Mouse (Mus musculus) A20 (cell line): ENCODE results near the gene Il2ra.

Experiments used
- DNase-seq: peaks from one replicate; pipeline ENCODE4 v3.0.0-alpha.2; 2011; ENCODE audit warnings: low read depth, low spot score

Il2ra gene

DNA sequence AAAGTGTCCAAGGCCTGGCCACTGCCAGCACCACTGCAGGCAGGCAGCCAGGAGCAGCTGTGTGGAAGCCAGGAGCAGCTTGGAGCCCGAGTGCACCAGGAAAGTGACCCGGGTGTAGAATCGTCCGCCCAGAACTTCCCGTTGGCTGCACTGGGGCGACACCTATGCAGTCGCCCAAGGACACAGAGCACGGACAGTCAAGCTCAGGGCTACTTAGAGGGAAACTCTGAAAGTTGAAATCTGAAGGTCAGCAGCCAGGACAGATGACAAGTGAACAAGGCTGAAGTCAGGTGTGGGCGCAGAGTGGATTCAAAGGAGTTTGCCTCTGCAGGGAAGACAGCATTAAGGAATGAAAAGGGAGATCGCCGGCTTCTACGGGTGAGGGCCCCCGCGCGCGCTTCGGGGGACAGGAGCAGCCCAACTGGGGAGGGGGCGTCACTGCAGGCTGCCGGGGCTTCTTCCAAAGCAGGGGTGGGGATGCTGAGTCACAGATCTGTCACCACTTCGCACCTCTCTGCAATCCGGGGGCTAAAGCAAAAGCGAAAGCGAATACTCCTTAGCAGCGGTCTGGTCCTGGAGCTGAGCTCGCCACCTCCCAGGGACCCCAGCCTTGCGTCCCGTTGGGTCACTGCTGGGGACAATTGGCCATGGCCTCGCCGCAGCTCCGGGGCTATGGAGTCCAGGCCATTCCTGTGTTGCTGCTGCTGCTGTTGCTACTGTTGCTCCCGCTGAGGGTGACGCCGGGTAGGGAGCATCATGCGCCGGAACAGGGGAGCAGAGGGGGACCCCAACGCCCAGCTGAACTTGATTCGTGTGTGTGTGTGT is 62.8 kb downstream of the Il2ra start, which contains the start of gene Il15ra:
TSS of gene Il15ra (plus strand) at position 90 of the 825 bp plus-strand sequence.
- DNase-seq = peak; percentile 77

DNA sequence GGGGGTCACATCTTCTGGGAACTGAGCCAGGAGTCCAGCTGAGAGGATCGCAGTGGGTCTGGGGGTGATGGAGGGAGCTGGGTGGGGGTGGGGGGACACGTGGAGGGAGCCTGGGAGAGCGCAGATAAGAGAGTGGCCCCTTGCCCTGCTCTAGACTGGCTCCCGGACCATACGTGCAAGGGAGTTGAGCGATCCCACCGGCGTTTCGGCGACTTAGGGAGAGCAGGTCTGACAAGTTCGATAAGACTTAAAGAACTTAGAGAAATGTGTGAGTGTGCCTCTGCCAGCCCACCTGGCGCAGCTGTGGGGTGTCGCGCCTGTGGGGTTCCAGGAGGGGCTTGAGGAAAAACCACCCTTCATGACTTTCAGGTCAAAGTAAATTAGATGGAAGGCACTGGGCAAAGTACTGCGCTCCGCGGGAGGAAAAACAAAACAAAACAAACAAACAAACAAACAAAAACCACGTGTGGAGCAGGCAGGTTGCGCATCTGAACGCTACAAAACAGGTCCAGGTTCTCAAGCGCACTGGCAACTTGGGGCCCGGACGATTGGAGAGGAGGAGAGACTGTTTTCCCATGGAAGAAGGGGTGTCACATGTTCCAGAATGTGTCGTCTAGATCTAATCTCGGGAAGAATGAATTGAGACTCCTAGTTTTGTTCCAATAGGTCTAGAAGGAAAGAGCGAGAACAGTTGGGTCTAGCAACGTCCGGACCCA is 63.6 kb downstream of the Il2ra start:
- no peak for DNase-seq

DNA sequence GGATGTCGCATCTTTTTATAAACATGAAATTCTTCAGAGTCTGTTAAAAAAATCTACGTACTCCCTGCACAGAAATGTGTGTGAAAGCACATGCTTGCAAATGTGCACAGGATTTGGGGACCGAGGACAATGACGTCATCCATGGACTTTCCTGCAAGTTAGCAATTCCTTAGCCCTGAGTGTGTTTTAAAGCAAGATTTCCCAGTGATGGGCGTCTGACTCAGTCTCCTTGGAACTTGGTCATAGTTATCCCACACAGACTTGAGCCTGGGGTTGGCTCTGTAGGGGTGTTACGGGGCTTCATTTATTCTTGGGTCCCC is 64.1 kb downstream of the Il2ra start:
- DNase-seq = peak; percentile 8

DNA sequence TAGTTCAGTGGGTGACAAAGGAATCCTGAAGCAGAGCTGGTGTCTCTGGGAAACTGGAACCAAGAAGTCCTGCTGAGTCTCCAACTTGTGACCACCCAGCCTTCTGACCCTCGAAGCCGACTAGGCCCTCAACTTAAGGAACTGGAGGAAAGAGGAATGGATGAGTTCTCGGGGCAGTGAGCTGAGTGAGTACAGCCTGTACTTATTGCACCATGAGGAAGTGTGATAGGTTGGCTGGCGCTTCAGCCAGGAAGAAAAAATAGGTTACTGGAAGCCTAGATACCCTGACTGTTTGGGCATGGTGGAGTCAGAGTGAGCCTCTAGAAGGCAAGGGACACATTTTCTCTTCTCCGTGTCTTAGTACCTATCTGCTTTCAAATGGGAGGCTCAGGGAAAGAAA is 65.9 kb downstream of the Il2ra start:
- DNase-seq = no peak

DNA sequence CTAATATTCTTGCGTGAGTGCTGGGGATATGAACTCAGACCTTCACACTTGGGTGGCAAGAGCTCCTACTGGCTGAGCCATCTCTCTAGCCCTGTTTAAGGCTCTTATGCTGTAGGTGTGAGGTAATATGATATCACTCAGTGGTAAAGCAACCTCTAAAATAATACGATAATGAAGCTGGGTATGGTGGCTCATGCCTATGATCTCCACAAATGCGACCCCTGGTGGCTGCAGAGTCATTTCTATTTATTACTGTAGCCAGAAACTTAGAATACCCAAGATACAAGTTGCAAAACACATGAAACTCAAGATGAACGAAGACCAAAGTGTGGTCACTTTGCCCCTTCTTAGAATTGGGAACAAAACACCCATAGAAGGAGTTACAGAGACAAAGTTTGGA is 67.5 kb downstream of the Il2ra start:
- peak; percentile 65 for DNase-seq

DNA sequence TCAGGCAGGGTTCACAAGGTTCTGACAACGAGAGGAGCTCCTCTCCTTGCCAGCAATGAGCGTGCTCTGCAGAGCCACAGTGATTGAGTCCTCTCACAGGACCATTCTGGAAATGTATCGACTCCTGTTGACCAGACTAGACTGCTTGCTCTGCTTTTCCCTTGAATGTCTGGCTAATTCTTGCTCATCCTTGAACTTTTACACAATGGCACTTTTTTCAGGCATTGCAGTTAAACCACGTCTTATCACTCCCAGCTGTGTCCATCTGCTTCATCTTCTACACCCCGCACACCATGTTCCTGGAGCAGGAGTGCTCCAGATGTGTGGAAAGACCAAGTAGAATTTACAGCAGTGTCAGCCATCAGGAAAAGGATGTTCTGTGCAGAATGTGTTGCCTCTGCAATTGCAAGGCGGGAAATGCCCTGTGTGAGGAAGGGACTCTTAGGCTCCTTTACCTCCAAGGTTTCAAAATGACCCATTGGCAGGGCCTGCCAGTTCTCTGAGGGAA is 69.9 kb downstream of the Il2ra start:
- no peak for DNase-seq

DNA sequence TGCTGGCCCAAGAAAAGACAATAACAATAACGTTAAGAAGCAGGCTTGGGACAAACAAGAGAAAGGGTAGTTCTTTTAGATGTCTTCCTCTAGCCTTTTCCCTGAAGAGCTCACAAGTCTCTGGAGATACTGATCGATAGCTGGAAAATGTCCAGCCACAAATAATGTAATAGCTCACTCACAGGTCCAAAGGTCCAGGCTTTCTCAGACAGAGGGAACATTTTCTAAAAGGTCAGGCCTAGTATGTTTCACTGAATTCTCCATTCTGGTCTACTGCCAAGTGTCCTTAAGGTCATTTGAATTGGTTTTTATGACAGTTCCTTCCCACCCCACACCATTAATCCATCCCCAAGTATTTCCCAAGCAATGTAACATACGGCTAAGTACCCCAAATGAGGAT is 70.4 kb downstream of the Il2ra start:
- no peak for DNase-seq

DNA sequence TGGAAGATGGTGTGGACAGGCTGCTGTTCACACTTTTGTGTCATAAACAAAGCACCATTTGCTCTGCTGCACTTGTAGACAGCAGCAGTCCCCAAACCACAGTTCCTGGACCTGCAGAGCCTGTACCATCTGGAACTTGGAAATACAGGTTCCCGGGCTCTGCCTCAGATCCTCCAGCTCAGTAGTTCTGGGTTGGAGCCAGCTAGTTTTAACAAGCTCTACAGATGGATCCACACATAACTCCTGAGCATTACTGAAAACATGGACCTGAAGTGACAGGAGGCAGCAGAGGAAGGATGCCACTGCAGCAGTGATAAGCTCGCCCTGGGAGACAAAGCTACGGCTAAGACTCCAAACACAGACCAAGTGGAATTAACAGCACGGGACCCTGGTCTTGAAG is 71.9 kb downstream of the Il2ra start:
- no peak for DNase-seq

DNA sequence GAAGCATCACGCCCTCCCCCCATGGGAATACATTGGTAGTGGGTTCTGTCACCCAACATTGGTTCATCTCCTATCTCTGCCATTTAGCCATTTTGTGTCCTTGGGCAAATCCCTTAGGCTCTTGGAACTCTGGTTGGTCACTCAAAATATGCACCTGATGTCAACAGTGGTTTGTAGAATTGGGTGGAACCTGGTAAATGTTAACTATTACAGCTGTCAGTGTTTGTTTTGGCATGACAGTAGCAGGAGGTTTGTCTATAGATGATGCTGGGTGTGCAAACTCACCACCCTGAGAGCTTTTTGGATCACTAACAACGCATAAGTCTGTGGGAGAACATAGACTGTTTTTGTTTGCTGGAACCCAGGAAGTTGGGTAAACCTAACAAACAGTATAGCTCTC is 76.0 kb downstream of the Il2ra start:
- DNase-seq = no peak

DNA sequence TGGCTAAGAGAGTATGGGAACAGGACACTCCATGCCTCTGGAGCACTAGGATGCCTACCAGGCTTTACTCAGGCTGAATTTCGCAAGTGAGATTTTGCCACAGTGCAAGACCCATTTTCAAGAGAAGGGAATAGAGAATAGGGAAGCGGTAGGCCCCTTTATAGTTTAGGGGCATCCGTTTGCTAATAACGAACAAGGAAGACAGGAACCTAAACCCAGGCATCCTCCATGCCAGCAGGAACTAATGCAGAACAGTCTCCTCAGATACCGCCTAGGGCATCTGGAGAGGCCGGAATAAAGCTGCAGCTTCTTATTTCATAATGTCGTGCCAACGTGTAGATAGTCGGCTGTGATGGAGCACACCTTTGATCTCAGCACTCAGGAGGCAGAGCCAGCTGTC is 80.0 kb downstream of the Il2ra start:
- no peak for DNase-seq

DNA sequence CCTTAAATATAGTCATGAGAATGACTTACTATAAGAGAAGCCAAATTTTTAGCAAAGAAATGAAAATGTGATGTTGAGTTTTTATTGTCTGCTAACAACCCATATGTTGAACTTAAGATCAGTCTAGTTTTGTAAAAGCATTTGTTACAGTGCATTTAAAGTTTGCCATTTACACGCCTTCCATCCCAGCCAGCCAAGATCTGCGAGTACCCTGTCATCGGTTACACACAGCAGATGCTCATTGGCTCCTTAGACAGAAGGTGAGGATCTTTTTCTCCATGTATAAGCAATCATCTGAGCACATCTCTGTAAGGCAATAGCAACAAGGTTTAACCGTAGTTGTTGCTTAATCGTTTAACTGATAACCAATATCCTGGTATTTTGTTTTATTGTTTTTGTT is 85.0 kb downstream of the Il2ra start:
- no peak for DNase-seq

DNA sequence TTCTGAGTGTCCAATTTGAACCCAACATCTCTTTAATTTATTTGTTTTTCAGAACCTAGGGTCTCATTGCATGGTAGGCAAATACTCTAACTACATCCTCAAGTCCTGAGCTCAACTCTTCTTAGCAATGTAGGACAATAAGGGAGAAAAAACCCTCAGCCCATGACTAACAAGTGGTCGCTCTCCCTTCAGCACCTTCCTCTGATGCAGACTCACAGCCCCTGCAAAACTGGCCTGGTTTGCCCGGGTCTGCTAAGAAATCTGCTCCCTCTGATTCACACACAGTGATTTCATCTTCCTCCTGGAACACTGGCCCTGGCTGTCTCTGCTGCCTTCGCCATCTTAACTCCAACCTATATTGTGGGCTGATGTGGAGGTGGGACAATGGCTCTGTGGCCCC is 86.5 kb downstream of the Il2ra start:
- DNase-seq = no peak

DNA sequence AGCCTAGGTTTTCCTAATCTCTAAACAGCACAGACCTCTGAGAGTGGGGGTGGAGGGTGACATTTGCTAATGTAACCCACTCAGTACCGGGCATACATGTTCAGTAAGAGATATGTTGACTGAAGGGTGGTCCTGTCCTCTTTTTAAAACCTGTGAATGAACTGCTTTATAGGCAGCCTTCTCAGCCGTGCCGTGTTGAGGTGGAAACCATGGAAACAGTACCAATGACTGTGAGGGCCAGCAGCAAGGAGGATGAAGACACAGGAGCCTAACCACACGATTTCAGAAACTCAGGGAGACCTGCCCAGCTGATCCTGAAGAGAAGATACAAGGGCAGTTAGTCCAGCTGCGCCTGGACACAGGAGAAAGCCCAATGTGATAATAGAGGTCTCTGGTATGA is 90.4 kb downstream of the Il2ra start:
- no peak for DNase-seq

DNA sequence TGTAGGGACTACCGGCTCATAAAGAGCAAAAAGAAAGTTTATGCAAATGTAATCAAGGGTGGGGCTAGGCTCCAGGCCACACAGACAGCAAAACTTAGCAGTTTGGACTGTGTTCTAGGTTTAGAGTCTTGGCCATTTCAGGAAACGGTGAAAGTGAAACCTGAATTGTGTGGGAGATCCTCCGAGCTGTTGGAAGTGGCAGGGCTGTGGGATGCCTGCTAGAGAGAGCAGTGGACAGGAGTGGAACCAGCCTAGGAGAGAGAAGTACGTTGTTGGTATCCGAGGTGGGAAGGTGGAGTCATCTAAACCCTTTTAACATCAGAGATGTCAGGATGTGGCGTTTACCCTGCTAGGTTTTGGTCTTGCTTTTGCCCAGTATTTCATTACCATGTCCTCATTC is 93.2 kb downstream of the Il2ra start:
- no peak for DNase-seq

DNA sequence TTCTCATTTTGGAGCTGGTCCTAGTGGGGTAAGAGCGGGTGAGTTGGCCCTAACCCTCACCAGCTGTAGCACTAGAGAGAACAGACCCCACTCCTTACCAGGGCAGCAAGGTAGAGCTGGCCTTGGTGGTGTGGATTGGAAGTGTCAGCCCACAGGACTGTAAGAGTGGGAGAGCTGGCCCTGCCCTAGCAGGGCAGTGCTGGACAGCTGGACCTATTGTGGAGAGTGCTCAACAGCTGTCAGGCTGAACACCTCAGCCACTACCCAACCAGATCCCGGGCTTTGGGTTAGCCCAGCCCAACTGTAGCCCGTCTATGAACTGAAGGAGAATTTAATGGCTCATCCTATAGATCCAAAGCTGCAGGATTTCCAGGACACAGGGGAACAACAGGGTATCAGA is 96.2 kb downstream of the Il2ra start:
- no peak for DNase-seq

DNA sequence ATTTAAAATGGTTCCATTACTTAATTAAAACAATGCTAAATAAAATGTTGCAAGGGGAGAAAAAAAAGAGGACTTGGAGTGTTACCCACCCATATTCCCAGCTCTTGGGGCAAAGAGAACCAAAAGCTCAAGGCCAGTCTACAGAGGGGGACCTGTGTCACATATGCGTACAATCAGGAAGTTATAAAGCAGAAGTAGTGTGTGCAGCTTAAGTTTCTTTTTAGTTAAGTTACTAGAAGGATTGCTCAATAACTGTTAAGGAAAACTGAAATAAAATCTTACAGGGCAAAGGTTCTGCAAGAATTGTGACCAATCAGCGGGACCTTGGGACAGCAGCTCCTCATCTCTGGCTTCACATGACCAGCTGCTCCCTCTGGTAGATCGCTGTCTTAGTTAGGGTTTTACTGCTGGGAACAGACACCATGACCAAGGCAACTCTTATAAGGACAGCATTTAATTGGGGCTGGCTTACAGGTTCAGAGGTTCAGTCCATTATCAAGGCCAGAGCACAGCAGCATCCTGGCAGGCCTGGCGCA is 97.0 kb downstream of the Il2ra start:
- DNase-seq = peak; percentile 40
